8 mouse cellular contexts compared by ENCODE assay signal in the genomic region with DNA sequence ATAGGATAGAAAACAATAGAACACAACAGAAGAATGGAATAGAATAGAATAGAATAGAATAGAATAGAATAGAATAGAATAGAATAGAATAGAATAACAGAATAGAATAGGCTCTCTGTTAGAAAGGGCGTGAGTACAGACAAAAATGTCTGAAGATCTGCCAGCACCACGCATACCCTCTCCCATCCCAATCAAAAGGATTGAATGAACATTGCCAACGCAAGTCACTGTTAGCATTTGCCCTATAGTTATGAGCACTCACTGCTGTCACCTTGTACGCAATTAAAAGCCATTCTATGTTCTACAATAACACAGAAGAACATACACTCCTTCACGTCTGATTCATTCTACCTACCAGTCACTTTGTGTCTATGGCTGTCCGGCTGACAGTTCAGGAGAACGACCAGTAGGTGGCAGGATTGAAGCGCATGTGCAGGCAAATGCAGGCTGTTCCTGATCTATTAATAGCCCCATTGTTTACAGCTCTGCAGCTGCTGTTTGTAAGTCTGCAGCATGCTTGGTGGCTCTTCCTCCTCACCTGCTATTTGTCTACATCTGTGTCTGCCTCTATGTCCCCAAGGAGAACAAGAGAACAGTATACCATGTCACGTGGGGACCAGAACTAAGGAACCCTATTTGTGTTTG. TPM values are rescaled to one million over a fixed set of nuclear protein-coding genes. Genes with fewer than 3 reads are reported as not detected.
DNase-seq lines count a peak whose midpoint lies in the region; ATAC-seq and TF ChIP-seq lines count a peak whose summit lies in the region.

No protein-coding gene starts in this region.

- H3K4me2 ChIP-seq in embryonic facial prominence, embryonic 11.5 days (ENCODE audit: low read depth, low read length) = no peak overlapping the region
- H3K4me2 ChIP-seq in limb, embryonic 11.5 days (ENCODE audit: low read depth, severe bottlenecking) = no peak overlapping the region
- H3K4me2 ChIP-seq in midbrain, embryonic 15.5 days = no peak overlapping the region

- H3K36me3 ChIP-seq in embryonic facial prominence, embryonic 11.5 days (replicated peaks; ENCODE audit: control insufficient read depth, insufficient read depth, low read depth, low read length) = no peaks in the 10 kb centered on the region
- no peaks in the 10 kb centered on the region for H3K36me3 ChIP-seq in kidney, adult 2 months (ENCODE audit: control insufficient read depth, insufficient read depth, low read length)
- H3K36me3 ChIP-seq in limb, embryonic 11.5 days (ENCODE audit: control insufficient read depth, insufficient read depth, low read length) = no peaks in the 10 kb centered on the region
- H3K36me3 ChIP-seq in midbrain, embryonic 15.5 days (replicated peaks) = no peaks in the 10 kb centered on the region

- no peak for TF ChIP-seq POLR2A in kidney, adult 2 months (IDR thresholded peaks at IDR 0.05; ENCODE audit: low read depth, low read length)

- H3K4me3 ChIP-seq in embryonic facial prominence, embryonic 11.5 days (ENCODE audit: low read depth, low read length) = no peak overlapping the region
- no peak overlapping the region for H3K4me3 ChIP-seq in kidney, adult 2 months (ENCODE audit: insufficient read depth, low read depth, low read length)
- H3K4me3 ChIP-seq in limb, embryonic 11.5 days (ENCODE audit: low read depth, low read length) = no peak overlapping the region
- H3K4me3 ChIP-seq in midbrain, embryonic 15.5 days = no peak overlapping the region

- peak; percentile 88 for DNase-seq in 3T3-L1 (ENCODE audit: low read depth, low spot score)
- peak; percentile 45 for DNase-seq in adrenal gland, adult 8-10 months
- DNase-seq in embryonic facial prominence, embryonic 11.5 days (ENCODE audit: low spot score) = peak; percentile 86
- DNase-seq in heart, adult 18-20 months = peak; percentile 76 to 84
- peak; percentile 85 for DNase-seq in kidney, adult 2 months
- peak; percentile 87 for DNase-seq in limb, embryonic 11.5 days (ENCODE audit: low spot score)
- peak; percentile 20 to 69 for DNase-seq in spleen, postnatal 10 days (ENCODE audit: low spot score in 2 of 2)

- H3K27me3 ChIP-seq in embryonic facial prominence, embryonic 11.5 days (ENCODE audit: control insufficient read depth, insufficient read depth, low read length) = no peaks in the 10 kb centered on the region
- H3K27me3 ChIP-seq in kidney, adult 2 months (replicated peaks; ENCODE audit: control insufficient read depth, insufficient read depth, low read length) = no peaks in the 10 kb centered on the region
- H3K27me3 ChIP-seq in limb, embryonic 11.5 days (ENCODE audit: control insufficient read depth, insufficient read depth, low read length) = no peaks in the 10 kb centered on the region
- no peaks in the 10 kb centered on the region for H3K27me3 ChIP-seq in midbrain, embryonic 15.5 days (replicated peaks)

- no peaks in the 10 kb centered on the region for H3K9me3 ChIP-seq in embryonic facial prominence, embryonic 11.5 days (replicated peaks; ENCODE audit: control insufficient read depth, low read length)
- H3K9me3 ChIP-seq in limb, embryonic 11.5 days (ENCODE audit: control insufficient read depth, low read length) = no peaks in the 10 kb centered on the region
- no peaks in the 10 kb centered on the region for H3K9me3 ChIP-seq in midbrain, embryonic 15.5 days

- H3K9ac ChIP-seq in embryonic facial prominence, embryonic 11.5 days (replicated peaks; ENCODE audit: low read length) = no peak overlapping the region
- no peak overlapping the region for H3K9ac ChIP-seq in limb, embryonic 11.5 days (ENCODE audit: low read length)
- H3K9ac ChIP-seq in midbrain, embryonic 15.5 days = no peak overlapping the region

- peak; percentile 78; the same call in 1 of the 2 replicates for ATAC-seq in embryonic facial prominence, embryonic 11.5 days (replicated peaks; ENCODE audit: insufficient number of reproducible peaks, low FRiP score, low TSS enrichment, low read depth)
- peak; percentile 79 for ATAC-seq in limb, embryonic 11.5 days (ENCODE audit: insufficient number of reproducible peaks, low FRiP score, low TSS enrichment, low read depth)
- peak; percentile 80 for ATAC-seq in midbrain, embryonic 15.5 days (replicated peaks)

- peak; percentile 96 for TF ChIP-seq CTCF in kidney, adult 2 months (conservative IDR thresholded peaks at IDR 0.05; ENCODE audit: insufficient read depth, insufficient read length, low read depth, low read length)

- WGBS in embryonic facial prominence, embryonic 11.5 days = 24% methylated on average over 9 of the region's 9 CpGs
- WGBS in kidney, adult 2 months = 25% methylated on average over 9 of the region's 9 CpGs
- 23% methylated on average over 9 of the region's 9 CpGs for WGBS in limb, embryonic 11.5 days
- WGBS in midbrain, embryonic 15.5 days = 19% methylated on average over 9 of the region's 9 CpGs

- no peak overlapping the region for H3K27ac ChIP-seq in embryonic facial prominence, embryonic 11.5 days (replicated peaks; ENCODE audit: low read depth, low read length)
- no peak overlapping the region for H3K27ac ChIP-seq in kidney, adult 2 months (ENCODE audit: insufficient read depth, low read depth, low read length)
- H3K27ac ChIP-seq in limb, embryonic 11.5 days (replicated peaks; ENCODE audit: low read depth, low read length) = no peak overlapping the region
- H3K27ac ChIP-seq in midbrain, embryonic 15.5 days = no peak overlapping the region

- H3K4me1 ChIP-seq in embryonic facial prominence, embryonic 11.5 days (ENCODE audit: control insufficient read depth, insufficient read depth, low read length) = no peaks in the 10 kb centered on the region
- H3K4me1 ChIP-seq in kidney, adult 2 months (ENCODE audit: control insufficient read depth, insufficient read depth, low read length) = no peaks in the 10 kb centered on the region
- no peaks in the 10 kb centered on the region for H3K4me1 ChIP-seq in limb, embryonic 11.5 days (ENCODE audit: control insufficient read depth, insufficient read depth, low read length)
- 0 out of 2 replicates have a peak, but pooled peaks cover 3% of the 10 kb centered on the region for H3K4me1 ChIP-seq in midbrain, embryonic 15.5 days

RNA-seq across cellular contexts. Expression of gene Traf6, which starts 13.0 kb away (rescaled TPM):
- 10 to 100 TPM; 20.3 to 25.4 (median 22.1) TPM for total RNA-seq in adrenal gland, adult 8-10 months (2022)
- 18.9 and 20.6 TPM in 2 replicates for polyA plus RNA-seq in embryonic facial prominence, embryonic 11.5 days (2014; fragmentation: Nextera tagmentation; extraction: Ambion mirVana)
- total RNA-seq in heart, adult 18-20 months (2021) = 1 to 10 TPM; 9.4 TPM
- polyA plus RNA-seq in kidney, adult 2 months (2012; rRNA removed) = 10.6 and 10.8 TPM in 2 replicates
- polyA plus RNA-seq in limb, embryonic 11.5 days (2014; fragmentation: Nextera tagmentation; extraction: Ambion mirVana) = 18.5 and 20.9 TPM in 2 replicates
- 6.2 and 6.6 TPM in 2 replicates for polyA plus RNA-seq in midbrain, embryonic 15.5 days (2015; fragmentation: Nextera tagmentation; extraction: Ambion mirVana)

RNA-seq across cellular contexts. Expression of gene B230118H07Rik, which starts 15.8 kb away (rescaled TPM):
- total RNA-seq in adrenal gland, adult 8-10 months (2022) = 10 to 100 TPM; 27.3 to 55.4 (median 32.3) TPM
- polyA plus RNA-seq in embryonic facial prominence, embryonic 11.5 days (2014; fragmentation: Nextera tagmentation; extraction: Ambion mirVana) = 63.7 and 66.3 TPM in 2 replicates
- 100 to 1,000 TPM in 1 of 2 experiments, 10 to 100 TPM in 1; 99.7 to 110 TPM for total RNA-seq in heart, adult 18-20 months (2021)
- polyA plus RNA-seq in kidney, adult 2 months (2012; rRNA removed) = 8.1 and 12.6 TPM in 2 replicates
- 60.6 and 61.7 TPM in 2 replicates for polyA plus RNA-seq in limb, embryonic 11.5 days (2014; fragmentation: Nextera tagmentation; extraction: Ambion mirVana)
- polyA plus RNA-seq in midbrain, embryonic 15.5 days (2015; fragmentation: Nextera tagmentation; extraction: Ambion mirVana) = 42.6 and 46.4 TPM in 2 replicates

RNA-seq across cellular contexts. Expression of gene Rag1, which starts 15.9 kb away (rescaled TPM):
- under 1 TPM in 2 of 4 experiments, not detected in 2; 0.03 to 0.07 TPM for total RNA-seq in adrenal gland, adult 8-10 months (2022)
- 0.61 and 0.66 TPM in 2 replicates for polyA plus RNA-seq in embryonic facial prominence, embryonic 11.5 days (2014; fragmentation: Nextera tagmentation; extraction: Ambion mirVana)
- total RNA-seq in heart, adult 18-20 months (2021) = not detected
- polyA plus RNA-seq in kidney, adult 2 months (2012; rRNA removed) = not detected in 2 replicates
- 0.56 and 0.87 TPM in 2 replicates for polyA plus RNA-seq in limb, embryonic 11.5 days (2014; fragmentation: Nextera tagmentation; extraction: Ambion mirVana)
- 0.10 and 0.15 TPM in 2 replicates for polyA plus RNA-seq in midbrain, embryonic 15.5 days (2015; fragmentation: Nextera tagmentation; extraction: Ambion mirVana)

RNA-seq across cellular contexts. Expression of gene Rag2, which starts 40.7 kb away (rescaled TPM):
- not detected for total RNA-seq in adrenal gland, adult 8-10 months (2022)
- polyA plus RNA-seq in embryonic facial prominence, embryonic 11.5 days (2014; fragmentation: Nextera tagmentation; extraction: Ambion mirVana) = not detected in 2 replicates
- total RNA-seq in heart, adult 18-20 months (2021) = not detected
- polyA plus RNA-seq in kidney, adult 2 months (2012; rRNA removed) = not detected in 2 replicates
- 0.13 TPM in 1 of 2 replicates, not detected in the other for polyA plus RNA-seq in limb, embryonic 11.5 days (2014; fragmentation: Nextera tagmentation; extraction: Ambion mirVana)
- not detected in 2 replicates for polyA plus RNA-seq in midbrain, embryonic 15.5 days (2015; fragmentation: Nextera tagmentation; extraction: Ambion mirVana)
